Mouse (Mus musculus) embryonic fibroblast, embryonic 13.5 days (primary cell): ENCODE results near the gene Aloxe3. TPM values are rescaled to one million over a fixed set of nuclear protein-coding genes. Genes with fewer than 3 reads are reported as not detected.

Experiments
- H3K27ac ChIP-seq: 2 replicates; pipeline ENCODE4 v1.5.1; 2012; ENCODE audit warnings: low read length, control low read depth, inconsistent platforms; ENCODE audit not compliant: insufficient read depth
- H3K4me1 ChIP-seq: 2 replicates; pipeline ENCODE4 v1.6.1; 2011; ENCODE audit warnings: low read length; ENCODE audit not compliant: control insufficient read depth, insufficient read depth
- H3K4me3 ChIP-seq: 2 replicates; pipeline ENCODE4 v1.5.1; 2011; ENCODE audit warnings: mild to moderate bottlenecking, control low read depth, low read length; ENCODE audit not compliant: insufficient read depth
- CTCF ChIP-seq: IDR thresholded peaks from 2 replicates; pipeline ENCODE4 v1.5.1; 2011; ENCODE audit warnings: mild to moderate bottlenecking, control low read depth, low read length, moderate library complexity, borderline replicate concordance; ENCODE audit not compliant: insufficient read depth
- POLR2A ChIP-seq: IDR thresholded peaks from 2 replicates; pipeline ENCODE4 v1.6.1; 2011; ENCODE audit warnings: low read depth, mild to moderate bottlenecking, control low read depth, low read length, moderate library complexity
- polyA plus RNA-seq: library from polyadenylated mRNA; stranded (reverse); fragments of >200 nt; gene quantifications from 2 replicates; pipeline ENCODE4 v1.2.4, GENCODE M21; 2011; ENCODE audit warnings: low read depth; ENCODE audit not compliant: missing spikeins, insufficient read length

Aloxe3 gene
- polyA plus RNA-seq, 1 experiment: not detected

GRCm38 (mm10) chr11:69116843-69117242 lies 8.9 kb upstream of the Aloxe3 start:
- TF ChIP-seq POLR2A (no peak), CTCF (no peak)
- H3K4me3 ChIP-seq: no peak overlapping the region
- no peak overlapping the region for H3K27ac ChIP-seq
- no peaks in the 10 kb centered on the region for H3K4me1 ChIP-seq

GRCm38 (mm10) chr11:69117737-69118695 lies 7.7 kb upstream of the Aloxe3 start:
- Histone ChIP-seq H3K27ac (0 out of 2 replicates have a peak overlapping the region, but pooled peaks have one; percentile 16), H3K4me3 (peak overlapping the region; percentile 64), H3K4me1 (no peaks in the 10 kb centered on the region)
- TF ChIP-seq POLR2A: no peak; the same call in 1 of the 2 replicates
- TF ChIP-seq CTCF: no peak

GRCm38 (mm10) chr11:69118765-69119164 lies 6.9 kb upstream of the Aloxe3 start:
- Histone ChIP-seq H3K27ac (no peak overlapping the region), H3K4me1 (no peaks in the 10 kb centered on the region), H3K4me3 (peak overlapping the region; percentile 64; the same call in 1 of the 2 replicates)
- TF ChIP-seq POLR2A: peak; percentile 37; the same call in 1 of the 2 replicates
- TF ChIP-seq CTCF: no peak

GRCm38 (mm10) chr11:69119446-69120155 lies 6.1 kb upstream of the Aloxe3 start:
- H3K4me1 ChIP-seq: no peaks in the 10 kb centered on the region
- TF ChIP-seq POLR2A (no peak), CTCF (no peak)
- H3K4me3 ChIP-seq: no peak overlapping the region
- H3K27ac ChIP-seq: no peak overlapping the region

- TF ChIP-seq POLR2A (no peak), CTCF (no peak)
- H3K27ac ChIP-seq: no peak within 1 kb of the TSS
- peak within 1 kb of the TSS; percentile 62 for H3K4me3 ChIP-seq
- no peaks in the 10 kb centered on the region for H3K4me1 ChIP-seq
Measured at GRCm38 (mm10) chr11:69120221-69121000, 5.3 kb upstream of the Aloxe3 start, which contains the start of gene Hes7. Gene Hes7 (plus strand): TSS chr11:69120404.

- Histone ChIP-seq H3K4me1 (no peaks in the 10 kb centered on the region), H3K27ac (no peak overlapping the region), H3K4me3 (peak overlapping the region; percentile 62)
- no peak for TF ChIP-seq CTCF
Measured at GRCm38 (mm10) chr11:69121001-69121740, 4.5 kb upstream of the Aloxe3 start.

- peak overlapping the region; percentile 62 for H3K4me3 ChIP-seq
Measured at GRCm38 (mm10) chr11:69121741-69122335, 3.9 kb upstream of the Aloxe3 start.

GRCm38 (mm10) chr11:69122336-69122951 lies 3.3 kb upstream of the Aloxe3 start, which contains the start of gene 9130213A22Rik:
Gene 9130213A22Rik (minus strand): TSS chr11:69122589.
- Histone ChIP-seq H3K4me1 (0 out of 2 replicates have a peak, but pooled peaks cover 3% of the 10 kb centered on the region), H3K4me3 (peak within 1 kb of the TSS; percentile 62), H3K27ac (peak within 1 kb of the TSS; percentile 78)
- TF ChIP-seq CTCF: peak; percentile 77
- peak; percentile 53; the same call in 1 of the 2 replicates for TF ChIP-seq POLR2A

More at GRCm38 (mm10) chr11:69121741-69122335, 3.9 kb upstream of the Aloxe3 start:
- TF ChIP-seq CTCF (no peak), POLR2A (peak; percentile 31; the same call in 1 of the 2 replicates)
- Histone ChIP-seq H3K27ac (peak overlapping the region; percentile 78; the same call in 1 of the 2 replicates), H3K4me1 (0 out of 2 replicates have a peak, but pooled peaks cover 3% of the 10 kb centered on the region)
